Mouse (Mus musculus): Measurements from ENCODE around the gene Smap2.

DNA sequence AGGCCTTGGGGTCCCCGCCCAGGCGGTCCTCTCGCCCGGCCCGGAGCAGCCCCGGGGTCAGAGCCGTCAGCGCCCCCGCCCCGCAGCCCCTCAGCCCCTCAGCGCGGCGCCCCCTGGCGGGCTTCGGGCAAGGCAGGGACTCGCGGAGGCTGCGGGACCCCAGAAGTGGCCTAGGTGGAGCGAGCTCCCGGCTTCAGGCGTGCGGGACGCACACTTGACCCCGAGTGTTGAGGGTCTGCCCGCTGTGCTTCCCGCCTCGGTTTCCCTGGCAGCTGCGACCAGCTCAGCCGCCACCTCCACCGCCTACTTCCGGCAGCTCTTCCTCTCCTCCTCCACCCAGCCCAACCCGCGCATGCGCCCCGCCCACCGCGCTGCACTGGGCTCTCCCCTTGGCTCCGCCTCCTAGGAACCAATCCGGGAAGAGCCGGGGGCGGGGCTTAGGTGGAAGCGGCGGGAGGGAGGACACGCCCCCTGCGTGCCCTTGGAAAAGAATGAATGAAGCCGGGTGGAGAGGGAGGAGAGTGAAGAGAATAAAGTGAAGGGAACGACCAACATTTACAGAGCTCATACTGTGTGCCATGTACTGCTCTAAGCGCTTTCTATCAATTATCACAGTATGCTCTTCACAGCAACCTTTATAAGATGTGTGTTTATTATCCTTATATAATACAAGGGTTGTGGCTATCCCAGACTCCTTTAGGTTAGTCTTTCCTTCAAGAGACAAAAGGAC lies at the start of gene Smap2:
- TF ChIP-seq CTCF (IDR thresholded peaks at IDR 0.05; ENCODE audit: insufficient read depth, low read length) = peak; percentile 16; the same call in 1 of the 2 replicates
- TF ChIP-seq POLR2A (IDR thresholded peaks at IDR 0.05; ENCODE audit: borderline replicate concordance, extremely low read depth, low read depth, low read length) = peak; percentile 93; the same call in 1 of the 2 replicates
